Mouse (Mus musculus) kidney, postnatal 25 days (tissue): ENCODE results near the gene Vps13c.

Experiments
- DNase-seq, 2 experiments: peaks; one replicate each; pipeline ENCODE4 v3.0.0; 2021; ENCODE audit warnings: mixed read lengths in 2 of 2

The Vps13c gene

GRCm38 (mm10) chr9:68022311-68023043 is 182.3 kb downstream of the Vps13c start:
- DNase-seq = peak in 1 of 2 experiments; percentile 3

DNA sequence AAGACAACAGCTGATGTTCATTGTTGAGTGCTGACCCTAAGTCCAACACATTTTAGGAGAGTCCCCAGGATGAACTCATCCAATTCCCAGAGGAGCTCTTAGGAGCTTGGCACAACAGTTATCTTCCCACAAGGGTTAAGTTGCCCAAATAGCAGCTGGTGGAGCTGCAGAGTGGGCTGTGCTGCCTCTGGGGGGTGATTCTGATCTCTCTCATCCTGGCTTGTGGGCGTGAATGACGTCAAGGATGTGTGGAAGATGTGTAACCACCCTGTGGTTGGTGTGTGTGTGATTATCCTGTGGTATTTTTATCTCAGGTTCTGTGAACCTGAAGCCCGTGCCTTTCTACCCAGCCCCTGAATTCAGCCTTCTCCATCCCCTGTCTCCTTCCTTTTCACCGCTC is 188.4 kb downstream of the Vps13c start:
- no peak for DNase-seq

GRCm38 (mm10) chr9:68033771-68034170 is 193.6 kb downstream of the Vps13c start:
- no peak for DNase-seq
